Mouse (Mus musculus) CD4-positive, CD25-positive, alpha-beta regulatory T cell, adult 9 weeks (primary cell): ENCODE measurements around the gene Egln3. TPM values are rescaled to one million over a fixed set of nuclear protein-coding genes. Genes with fewer than 3 reads are reported as not detected.

ENCODE experiments used
- polyA plus RNA-seq: library from polyadenylated mRNA; unstranded; fragments of 100-300 nt; shearing (Covaris generic); gene quantifications from one replicate; pipeline ENCODE4 v1.2.1, GENCODE M21; 2017

Gene Egln3
- 3.9 TPM for polyA plus RNA-seq

GRCm38 (mm10) chr12:54203656-54204045 lies at the start of gene Egln3:
Gene Egln3 (minus strand): TSS chr12:54203860.

